Mouse (Mus musculus) thymus, postnatal 14 days (tissue): ENCODE measurements at regions not wholly inside any gene's neighbourhood (a gene's known extent, or its start where the extent isn't known, plus 50 kb on each side); places are given as distances from the start of the nearest gene placed in this dataset.
A peak's percentile ranks its signal among the peaks of the same experiment; 100 is the strongest.

Experiments
- DNase-seq: peaks from one replicate; pipeline ENCODE4 v3.0.0; 2021

GRCm38 (mm10) chr6:31221490-31221889, 177.0 kb upstream of the Mkln1 start:
- no peak for DNase-seq

GRCm38 (mm10) chr6:31222024-31222579, 176.4 kb upstream of the Mkln1 start:
- DNase-seq: no peak

GRCm38 (mm10) chr6:31227406-31227805, 171.1 kb upstream of the Mkln1 start:
- DNase-seq: no peak

GRCm38 (mm10) chr6:31228061-31228460, 170.5 kb upstream of the Mkln1 start:
- DNase-seq: no peak

GRCm38 (mm10) chr6:31231821-31232220, 166.7 kb upstream of the Mkln1 start:
- DNase-seq: no peak

GRCm38 (mm10) chr6:31233252-31233993, 165.1 kb upstream of the Mkln1 start:
- peak; percentile 47 for DNase-seq

- peak; percentile 20 for DNase-seq
Measured at GRCm38 (mm10) chr6:31240051-31240450, 158.5 kb upstream of the Mkln1 start.

GRCm38 (mm10) chr6:31250526-31250925, 148.0 kb upstream of the Mkln1 start:
- DNase-seq: no peak

- no peak for DNase-seq
Measured at GRCm38 (mm10) chr6:31253251-31253935, 145.1 kb upstream of the Mkln1 start.

GRCm38 (mm10) chr6:31260645-31261345, 137.7 kb upstream of the Mkln1 start:
- no peak for DNase-seq

GRCm38 (mm10) chr6:31261797-31262540, 136.6 kb upstream of the Mkln1 start:
- DNase-seq: no peak

GRCm38 (mm10) chr6:31262651-31263050, 135.9 kb upstream of the Mkln1 start:
- DNase-seq: no peak

- no peak for DNase-seq
Measured at GRCm38 (mm10) chr6:31263821-31264220, 134.7 kb upstream of the Mkln1 start.

GRCm38 (mm10) chr6:31266441-31267040, 132.0 kb upstream of the Mkln1 start:
- DNase-seq: no peak

GRCm38 (mm10) chr6:31268057-31268456, 130.5 kb upstream of the Mkln1 start:
- no peak for DNase-seq

GRCm38 (mm10) chr6:31273816-31274215, 124.7 kb upstream of the Mkln1 start:
- no peak for DNase-seq

- no peak for DNase-seq
Measured at GRCm38 (mm10) chr6:31274236-31274635, 124.3 kb upstream of the Mkln1 start.

GRCm38 (mm10) chr6:31277792-31278191, 120.7 kb upstream of the Mkln1 start:
- DNase-seq: no peak

GRCm38 (mm10) chr6:31283973-31284372, 114.6 kb upstream of the Mkln1 start:
- no peak for DNase-seq

- no peak for DNase-seq
Measured at GRCm38 (mm10) chr6:31284390-31284789, 114.1 kb upstream of the Mkln1 start.

GRCm38 (mm10) chr6:31285064-31285463, 113.5 kb upstream of the Mkln1 start:
- no peak for DNase-seq

GRCm38 (mm10) chr6:31285981-31286737, 112.4 kb upstream of the Mkln1 start:
- DNase-seq: no peak
